8 mouse cellular contexts compared by ENCODE assay signal in genomic region chr12:41024512-41024911, GRCm38 (mm10). TPM values are rescaled to one million over a fixed set of nuclear protein-coding genes. Genes with fewer than 3 reads are reported as not detected.
DNase-seq lines count a peak whose midpoint lies in the region; ATAC-seq and TF ChIP-seq lines count a peak whose summit lies in the region.

No protein-coding gene starts in this region.

- no peaks in the 10 kb centered on the region for H3K4me1 ChIP-seq in cerebellum, adult 2 months (ENCODE audit: control insufficient read depth, insufficient read depth, low read length)
- peaks cover 5% of the 10 kb centered on the region; the same call in 1 of the 2 replicates for H3K4me1 ChIP-seq in forebrain, embryonic 15.5 days
- peaks cover 31% of the 10 kb centered on the region for H3K4me1 ChIP-seq in liver, embryonic 13.5 days (replicated peaks)

- peak overlapping the region; percentile 27; the same call in 1 of the 2 replicates for H3K27ac ChIP-seq in cerebellum, adult 2 months (ENCODE audit: insufficient read depth, low read length)
- peak overlapping the region; percentile 61 for H3K27ac ChIP-seq in forebrain, embryonic 15.5 days (replicated peaks)
- H3K27ac ChIP-seq in liver, embryonic 13.5 days, result peak overlapping the region; percentile 77

- TF ChIP-seq POLR2A in cerebellum, adult 2 months (IDR thresholded peaks at IDR 0.05; ENCODE audit: borderline replicate concordance, insufficient read depth, low read length), result no peak

- H3K9ac ChIP-seq in forebrain, embryonic 15.5 days (replicated peaks), result peak overlapping the region; percentile 68
- H3K9ac ChIP-seq in liver, embryonic 13.5 days, result peak overlapping the region; percentile 90

- peak overlapping the region; percentile 50 for H3ac ChIP-seq in C2C12 (ENCODE audit: control insufficient read depth, insufficient read length, low read depth)

- no peaks in the 10 kb centered on the region for H3K79me2 ChIP-seq in C2C12 (ENCODE audit: control insufficient read depth, insufficient read depth)

- no peaks in the 10 kb centered on the region for H3K27me3 ChIP-seq in cerebellum, adult 2 months (ENCODE audit: control insufficient read depth, insufficient read depth, low read length)
- H3K27me3 ChIP-seq in C2C12 (ENCODE audit: control insufficient read depth, insufficient read depth, insufficient read length), result no peaks in the 10 kb centered on the region
- no peaks in the 10 kb centered on the region for H3K27me3 ChIP-seq in forebrain, embryonic 15.5 days
- H3K27me3 ChIP-seq in liver, embryonic 13.5 days, result no peaks in the 10 kb centered on the region

- DNase-seq in cerebellum, adult 2 months, result no peak
- DNase-seq in cerebellum, adult 9-10 months, result no peak
- peak; percentile 3 for DNase-seq in liver, embryonic 13.5 days
- no peak for DNase-seq in adrenal gland, adult 18-20 months (ENCODE audit: low spot score in 2 of 2)
- no peak for DNase-seq in adrenal gland, adult (ENCODE audit: inconsistent age in 2 of 2, low spot score in 1 of 2)
- no peak for DNase-seq in kidney, adult 11 months

- peak overlapping the region; percentile 66 for H3K4me2 ChIP-seq in forebrain, embryonic 15.5 days (replicated peaks)
- peak overlapping the region; percentile 88 for H3K4me2 ChIP-seq in liver, embryonic 13.5 days

- no peak for TF ChIP-seq CTCF in cerebellum, adult 2 months (IDR thresholded peaks at IDR 0.05; ENCODE audit: borderline replicate concordance, insufficient read depth, low read depth, low read length)
- TF ChIP-seq CTCF in C2C12 (IDR thresholded peaks at IDR 0.05; ENCODE audit: control insufficient read depth, insufficient read depth, insufficient read length), result no peak

- H3K4me3 ChIP-seq in cerebellum, adult 2 months (replicated peaks; ENCODE audit: insufficient read depth, low read depth, low read length), result peak overlapping the region; percentile 76
- H3K4me3 ChIP-seq in C2C12 (ENCODE audit: insufficient read depth, poor library complexity, severe bottlenecking), result peak overlapping the region; percentile 48
- peak overlapping the region; percentile 61 for H3K4me3 ChIP-seq in forebrain, embryonic 15.5 days
- peak overlapping the region; percentile 81 for H3K4me3 ChIP-seq in liver, embryonic 13.5 days (replicated peaks)

- no peaks in the 10 kb centered on the region for H3K79me3 ChIP-seq in C2C12 (ENCODE audit: low read depth)

- no peaks in the 10 kb centered on the region for H3K9me3 ChIP-seq in forebrain, embryonic 15.5 days
- no peaks in the 10 kb centered on the region for H3K9me3 ChIP-seq in liver, embryonic 13.5 days (replicated peaks)

- WGBS in cerebellum, adult 2 months, result 13% methylated on average over 9 of the region's 9 CpGs
- WGBS in forebrain, embryonic 15.5 days, result 14% methylated on average over 9 of the region's 9 CpGs
- WGBS in liver, embryonic 13.5 days (ENCODE audit: insufficient replicate concordance), result 9% methylated on average over 9 of the region's 9 CpGs

- ATAC-seq in forebrain, embryonic 15.5 days (replicated peaks), result no peak
- no peak for ATAC-seq in liver, embryonic 13.5 days (ENCODE audit: low read depth)

- H3K36me3 ChIP-seq in C2C12 (ENCODE audit: control insufficient read depth, insufficient read depth), result no peaks in the 10 kb centered on the region
- H3K36me3 ChIP-seq in forebrain, embryonic 15.5 days, result no peaks in the 10 kb centered on the region
- no peaks in the 10 kb centered on the region for H3K36me3 ChIP-seq in liver, embryonic 13.5 days

TF ChIP-seq in C2C12, 6 proteins besides CTCF, POLR2A, EP300 and RAD21:
- TF ChIP-seq MYOD1 (IDR thresholded peaks at IDR 0.05; ENCODE audit: control insufficient read depth, insufficient read length, low read depth) (no peak), MAX (IDR thresholded peaks at IDR 0.05) (no peak), FOSL1 (IDR thresholded peaks at IDR 0.05; ENCODE audit: insufficient read depth, low read length, poor library complexity, severe bottlenecking) (no peak), CEBPB (IDR thresholded peaks at IDR 0.05; ENCODE audit: low read depth) (no peak), MYOG (IDR thresholded peaks at IDR 0.05; ENCODE audit: control insufficient read depth, extremely low read depth, insufficient read length) (no peak), USF1 (IDR thresholded peaks at IDR 0.05; ENCODE audit: low read depth) (no peak)

RNA-seq across cellular contexts. Expression of gene Immp2l, which starts 0.6 kb away (rescaled TPM):
- polyA plus RNA-seq in cerebellum, adult 2 months (2012; rRNA removed), result 8.5 and 11.4 TPM in 2 replicates
- polyA plus RNA-seq in C2C12 (2012; fragmentation: generic; extraction: Trizol), result 6.2 TPM
- 4.3 and 5.6 TPM in 2 replicates for polyA plus RNA-seq in forebrain, embryonic 15.5 days (2015; fragmentation: Nextera tagmentation; extraction: Ambion mirVana)
- polyA plus RNA-seq in liver, embryonic 13.5 days (2015; fragmentation: Nextera tagmentation; extraction: Ambion mirVana), result 10.4 and 10.8 TPM in 2 replicates
- total RNA-seq in adrenal gland, adult 18-20 months (2021), result 10 to 100 TPM; 15.0 to 33.8 TPM

Comparison
In these comparisons a context has a peak if more than half of its experiments do, and no peak if none do; other contexts are left out.
1. H3K27ac ChIP-seq: peak in every context shown above with its lines; median percentile 77 in liver, embryonic 13.5 days; 61 in forebrain, embryonic 15.5 days; 27 in cerebellum, adult 2 months.